Mouse (Mus musculus): Measurements from ENCODE around the gene Fsip1. TPM values are rescaled to one million over a fixed set of nuclear protein-coding genes. Genes with fewer than 3 reads are reported as not detected.

Fsip1 gene
- polyA plus RNA-seq, 1 experiment from 2014 or later, result 4.1 TPM

DNA sequence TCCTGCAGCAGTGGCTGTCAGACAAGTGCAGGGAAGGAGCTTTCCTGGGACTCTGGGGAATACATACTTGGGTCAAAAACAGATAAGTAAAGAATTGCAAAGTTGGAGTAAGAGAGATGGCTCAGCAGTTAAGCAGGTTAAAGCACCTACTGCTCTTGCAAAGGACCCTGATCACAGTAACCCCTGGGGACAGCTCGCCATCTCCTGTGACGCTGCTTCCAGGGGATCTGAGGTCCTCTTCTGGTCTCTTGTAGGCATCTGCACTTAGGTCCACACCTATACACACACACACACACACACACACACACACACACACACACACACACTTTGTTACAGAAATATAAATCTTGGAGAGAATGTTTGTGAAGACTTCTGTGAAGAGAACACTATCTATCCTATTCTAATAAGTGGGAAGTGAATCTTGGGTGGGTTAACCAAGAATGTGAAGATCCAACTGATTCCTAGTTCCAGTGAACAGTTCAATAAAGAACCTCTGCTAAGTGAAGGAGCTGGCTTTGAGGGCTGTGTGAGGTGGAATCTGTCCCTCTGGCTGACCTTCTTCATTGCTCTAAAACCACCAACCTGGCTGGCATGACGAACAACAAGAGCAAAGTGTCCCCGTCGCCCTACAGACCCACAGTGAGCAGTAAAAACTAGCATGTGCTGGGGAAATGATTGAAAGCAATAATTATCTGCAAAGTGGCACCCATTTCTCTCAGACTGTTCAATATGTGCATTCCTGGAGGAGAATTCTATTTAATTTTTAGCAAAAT, 129.1 kb downstream of the Fsip1 start:
- 89% methylated on average over 5 of the region's 5 CpGs for WGBS
- Histone ChIP-seq H3K4me2 (ENCODE audit: low read length) (no peak overlapping the region), H3K27ac (ENCODE audit: low read depth, low read length) (no peak overlapping the region), H3K9ac (ENCODE audit: low read depth, low read length) (no peak overlapping the region), H3K36me3 (ENCODE audit: control insufficient read depth, insufficient read depth, low read length) (no peaks in the 10 kb centered on the region), H3K27me3 (replicated peaks; ENCODE audit: control insufficient read depth, insufficient read depth, low read length) (no peaks in the 10 kb centered on the region), H3K4me3 (ENCODE audit: low read length) (no peak overlapping the region), H3K4me1 (ENCODE audit: control insufficient read depth, insufficient read depth, low read depth, low read length) (no peaks in the 10 kb centered on the region), H3K9me3 (ENCODE audit: control insufficient read depth, low read length) (no peaks in the 10 kb centered on the region)
- no peak for ATAC-seq

DNA sequence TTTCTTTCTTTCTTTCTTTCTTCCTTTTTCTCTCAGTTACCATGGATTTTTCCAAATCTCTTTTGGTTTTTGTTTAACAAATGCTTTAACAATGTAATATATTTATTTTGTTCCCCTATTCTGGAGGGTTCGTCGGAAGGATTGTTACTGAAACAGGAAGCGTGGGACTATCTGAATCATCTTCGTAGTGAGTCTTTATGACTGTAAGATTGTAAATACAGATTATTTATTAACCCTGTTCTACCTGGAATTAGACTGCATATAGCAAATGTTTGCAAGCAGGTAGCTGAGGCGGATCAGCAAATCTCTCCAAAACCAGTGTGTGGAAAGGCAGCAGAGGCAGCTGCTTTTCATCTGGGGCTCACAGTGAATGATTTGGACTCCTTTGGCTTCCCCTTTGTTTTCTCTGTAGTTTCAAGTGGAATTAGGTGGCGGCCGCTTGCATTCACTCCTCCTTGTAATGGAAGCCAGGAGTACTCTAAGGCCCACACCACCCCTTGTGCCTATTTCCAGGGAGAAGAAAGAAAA, 130.8 kb downstream of the Fsip1 start:
- no peak overlapping the region for H3K4me3 ChIP-seq (ENCODE audit: low read length)
- no peaks in the 10 kb centered on the region for H3K27me3 ChIP-seq (replicated peaks; ENCODE audit: control insufficient read depth, insufficient read depth, low read length)
- H3K27ac ChIP-seq (ENCODE audit: low read depth, low read length), result no peak overlapping the region
- no peak overlapping the region for H3K9ac ChIP-seq (ENCODE audit: low read depth, low read length)
- H3K4me2 ChIP-seq (ENCODE audit: low read length), result no peak overlapping the region
- H3K4me1 ChIP-seq (ENCODE audit: control insufficient read depth, insufficient read depth, low read depth, low read length), result no peaks in the 10 kb centered on the region
- no peaks in the 10 kb centered on the region for H3K9me3 ChIP-seq (ENCODE audit: control insufficient read depth, low read length)
- no peaks in the 10 kb centered on the region for H3K36me3 ChIP-seq (ENCODE audit: control insufficient read depth, insufficient read depth, low read length)
- no peak for ATAC-seq
- 69% methylated on average over 7 of the region's 7 CpGs for WGBS

DNA sequence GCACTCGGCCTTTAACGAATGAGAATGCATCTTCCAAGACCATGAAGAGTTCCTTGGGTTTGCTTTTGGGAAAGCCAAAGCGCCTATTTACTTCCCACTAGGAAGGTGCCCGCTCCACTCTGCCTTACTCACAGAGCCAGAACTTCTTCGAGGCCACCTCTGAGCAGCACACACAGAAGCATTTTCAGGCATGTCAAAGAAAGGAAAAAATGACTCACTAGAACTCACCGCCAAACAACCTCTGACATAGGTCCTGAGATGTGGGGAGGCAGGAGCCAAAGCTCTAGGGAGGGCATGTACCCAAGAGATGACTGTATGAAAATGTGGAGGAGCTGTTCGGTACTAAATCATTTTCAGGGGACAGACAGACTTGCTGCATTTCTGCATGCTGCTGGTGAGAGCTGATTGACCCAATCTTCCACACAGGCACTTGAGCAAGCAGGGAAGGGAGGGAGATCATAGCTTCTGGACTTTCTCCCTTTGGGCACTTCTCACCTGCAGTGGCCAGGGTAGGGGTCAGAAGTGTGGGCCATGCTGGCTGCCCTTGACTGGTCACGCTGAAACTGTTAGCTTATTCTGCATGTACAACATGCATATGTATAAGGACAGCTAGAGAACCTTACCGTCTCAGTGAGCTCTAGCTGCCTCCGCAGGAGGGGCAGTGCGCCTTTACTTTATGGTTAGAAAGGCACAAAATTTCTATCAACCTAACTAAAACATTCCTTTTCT, 131.4 kb downstream of the Fsip1 start:
- Histone ChIP-seq H3K9ac (ENCODE audit: low read depth, low read length) (no peak overlapping the region), H3K27me3 (replicated peaks; ENCODE audit: control insufficient read depth, insufficient read depth, low read length) (no peaks in the 10 kb centered on the region), H3K4me2 (ENCODE audit: low read length) (no peak overlapping the region), H3K36me3 (ENCODE audit: control insufficient read depth, insufficient read depth, low read length) (no peaks in the 10 kb centered on the region), H3K9me3 (ENCODE audit: control insufficient read depth, low read length) (no peaks in the 10 kb centered on the region), H3K27ac (ENCODE audit: low read depth, low read length) (no peak overlapping the region), H3K4me1 (ENCODE audit: control insufficient read depth, insufficient read depth, low read depth, low read length) (no peaks in the 10 kb centered on the region), H3K4me3 (ENCODE audit: low read length) (no peak overlapping the region)
- no peak for ATAC-seq
- WGBS, result 69% methylated on average over 11 of the region's 11 CpGs

DNA sequence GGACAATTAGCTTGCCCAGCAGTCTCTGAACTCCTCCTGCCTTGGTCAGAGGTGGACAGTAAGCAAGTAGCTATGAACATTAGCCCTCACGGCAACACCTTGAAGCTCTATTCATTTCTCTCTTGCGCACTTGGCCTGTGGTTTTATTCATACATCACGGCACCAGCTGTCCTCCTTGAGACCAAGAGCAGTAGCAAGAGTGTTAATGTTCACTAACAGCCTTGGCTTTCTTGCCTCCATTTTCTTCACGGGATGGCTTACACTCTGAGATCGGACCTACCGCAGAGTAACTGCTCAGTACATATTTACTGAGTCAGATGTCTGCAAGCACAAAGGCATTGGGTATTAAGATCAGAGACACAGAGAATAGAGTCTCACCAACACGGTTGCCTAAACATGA, 132.3 kb downstream of the Fsip1 start:
- WGBS, result 88% methylated on average over 7 of the region's 7 CpGs
- Histone ChIP-seq H3K4me3 (ENCODE audit: low read length) (no peak overlapping the region), H3K4me1 (ENCODE audit: control insufficient read depth, insufficient read depth, low read depth, low read length) (no peaks in the 10 kb centered on the region), H3K9ac (ENCODE audit: low read depth, low read length) (no peak overlapping the region), H3K9me3 (ENCODE audit: control insufficient read depth, low read length) (no peaks in the 10 kb centered on the region), H3K4me2 (ENCODE audit: low read length) (no peak overlapping the region), H3K27ac (ENCODE audit: low read depth, low read length) (no peak overlapping the region), H3K36me3 (ENCODE audit: control insufficient read depth, insufficient read depth, low read length) (no peaks in the 10 kb centered on the region), H3K27me3 (replicated peaks; ENCODE audit: control insufficient read depth, insufficient read depth, low read length) (no peaks in the 10 kb centered on the region)
- no peak for ATAC-seq

DNA sequence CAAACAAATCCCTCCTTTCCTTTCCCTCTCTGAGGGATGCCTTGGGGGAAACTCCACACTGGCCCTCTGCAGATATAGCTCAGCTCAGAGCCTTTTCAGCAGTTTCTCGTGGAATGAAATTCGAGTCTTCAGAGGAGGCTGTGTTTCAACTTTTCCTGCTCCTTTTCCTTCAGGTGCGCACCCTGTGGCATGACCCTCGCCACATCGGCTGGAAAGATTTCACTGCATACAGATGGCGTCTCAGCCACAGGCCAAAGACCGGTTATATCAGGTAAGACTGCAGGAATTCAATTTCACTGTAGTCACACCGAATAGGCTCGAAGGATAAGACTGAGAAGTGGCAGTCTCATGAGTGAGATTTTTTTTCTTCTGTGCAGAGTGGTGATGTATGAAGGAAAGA, 133.0 kb downstream of the Fsip1 start:
- Histone ChIP-seq H3K27ac (ENCODE audit: low read depth, low read length) (no peak overlapping the region), H3K36me3 (ENCODE audit: control insufficient read depth, insufficient read depth, low read length) (no peaks in the 10 kb centered on the region), H3K4me3 (ENCODE audit: low read length) (no peak overlapping the region), H3K9me3 (ENCODE audit: control insufficient read depth, low read length) (no peaks in the 10 kb centered on the region), H3K27me3 (replicated peaks; ENCODE audit: control insufficient read depth, insufficient read depth, low read length) (no peaks in the 10 kb centered on the region), H3K4me1 (ENCODE audit: control insufficient read depth, insufficient read depth, low read depth, low read length) (no peaks in the 10 kb centered on the region), H3K4me2 (ENCODE audit: low read length) (no peak overlapping the region), H3K9ac (ENCODE audit: low read depth, low read length) (no peak overlapping the region)
- no peak for ATAC-seq
- WGBS, result 89% methylated on average over 9 of the region's 9 CpGs

DNA sequence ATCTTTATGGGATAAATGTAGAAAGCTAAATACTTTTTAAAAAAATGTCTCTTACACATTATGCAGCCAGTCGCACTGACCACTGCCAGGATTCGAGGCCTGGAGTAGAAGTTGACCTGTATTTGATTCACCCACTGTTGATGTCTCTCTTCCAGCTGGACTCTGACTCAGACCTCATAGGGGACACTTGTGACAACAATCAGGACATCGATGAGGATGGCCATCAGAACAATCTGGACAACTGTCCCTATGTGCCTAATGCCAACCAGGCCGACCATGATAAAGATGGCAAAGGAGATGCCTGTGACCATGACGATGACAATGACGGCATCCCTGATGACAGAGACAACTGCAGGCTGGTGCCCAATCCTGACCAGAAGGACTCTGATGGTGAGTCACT, 134.5 kb downstream of the Fsip1 start:
- WGBS, result 94% methylated on average over 6 of the region's 6 CpGs
- Histone ChIP-seq H3K4me3 (ENCODE audit: low read length) (no peak overlapping the region), H3K9ac (ENCODE audit: low read depth, low read length) (no peak overlapping the region), H3K4me1 (ENCODE audit: control insufficient read depth, insufficient read depth, low read depth, low read length) (no peaks in the 10 kb centered on the region), H3K27ac (ENCODE audit: low read depth, low read length) (no peak overlapping the region), H3K9me3 (ENCODE audit: control insufficient read depth, low read length) (no peaks in the 10 kb centered on the region), H3K27me3 (replicated peaks; ENCODE audit: control insufficient read depth, insufficient read depth, low read length) (no peaks in the 10 kb centered on the region), H3K36me3 (ENCODE audit: control insufficient read depth, insufficient read depth, low read length) (no peaks in the 10 kb centered on the region), H3K4me2 (ENCODE audit: low read length) (no peak overlapping the region)
- no peak for ATAC-seq

DNA sequence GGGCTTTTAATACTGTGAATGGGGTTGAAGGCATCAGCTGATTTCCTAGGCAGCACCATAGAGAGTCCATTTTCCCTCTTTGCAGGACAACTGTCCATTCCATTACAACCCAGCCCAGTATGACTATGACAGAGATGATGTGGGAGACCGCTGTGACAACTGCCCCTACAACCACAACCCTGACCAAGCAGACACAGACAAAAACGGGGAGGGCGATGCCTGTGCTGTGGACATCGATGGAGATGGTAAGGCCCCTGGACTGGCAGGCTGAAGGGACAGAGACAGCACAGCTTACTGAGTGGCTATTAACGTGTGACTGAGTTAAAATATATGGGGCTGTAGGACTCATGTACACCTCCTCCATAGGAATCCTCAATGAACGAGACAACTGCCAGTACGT, 136.0 kb downstream of the Fsip1 start:
- Histone ChIP-seq H3K36me3 (ENCODE audit: control insufficient read depth, insufficient read depth, low read length) (no peaks in the 10 kb centered on the region), H3K27ac (ENCODE audit: low read depth, low read length) (no peak overlapping the region), H3K4me1 (ENCODE audit: control insufficient read depth, insufficient read depth, low read depth, low read length) (peaks cover 2% of the 10 kb centered on the region), H3K4me3 (ENCODE audit: low read length) (no peak overlapping the region), H3K4me2 (ENCODE audit: low read length) (no peak overlapping the region), H3K9me3 (ENCODE audit: control insufficient read depth, low read length) (no peaks in the 10 kb centered on the region), H3K27me3 (replicated peaks; ENCODE audit: control insufficient read depth, insufficient read depth, low read length) (no peaks in the 10 kb centered on the region), H3K9ac (ENCODE audit: low read depth, low read length) (no peak overlapping the region)
- 92% methylated on average over 7 of the region's 7 CpGs for WGBS
- no peak for ATAC-seq

DNA sequence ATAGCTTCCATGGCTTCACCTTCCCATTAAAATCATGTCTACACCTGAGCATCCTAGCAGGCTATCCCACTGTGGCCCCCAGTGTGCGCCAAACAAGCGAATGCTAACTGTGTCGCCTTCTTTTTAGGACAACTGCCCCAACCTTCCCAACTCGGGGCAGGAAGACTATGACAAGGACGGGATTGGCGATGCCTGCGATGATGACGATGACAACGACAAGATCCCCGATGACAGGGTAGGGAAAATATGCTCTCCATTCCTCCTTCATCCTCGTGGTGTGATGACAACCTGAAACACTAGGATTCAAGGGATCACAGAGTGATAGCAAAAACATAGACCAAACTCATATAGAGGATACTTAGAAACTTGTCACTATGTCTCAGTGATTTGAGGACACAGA, 136.7 kb downstream of the Fsip1 start:
- Histone ChIP-seq H3K9me3 (ENCODE audit: control insufficient read depth, low read length) (no peaks in the 10 kb centered on the region), H3K27me3 (replicated peaks; ENCODE audit: control insufficient read depth, insufficient read depth, low read length) (no peaks in the 10 kb centered on the region), H3K4me1 (ENCODE audit: control insufficient read depth, insufficient read depth, low read depth, low read length) (peaks cover 8% of the 10 kb centered on the region), H3K4me2 (ENCODE audit: low read length) (no peak overlapping the region), H3K27ac (ENCODE audit: low read depth, low read length) (no peak overlapping the region), H3K36me3 (ENCODE audit: control insufficient read depth, insufficient read depth, low read length) (no peaks in the 10 kb centered on the region), H3K9ac (ENCODE audit: low read depth, low read length) (no peak overlapping the region), H3K4me3 (ENCODE audit: low read length) (no peak overlapping the region)
- 96% methylated on average over 11 of the region's 11 CpGs for WGBS
- ATAC-seq, result no peak

DNA sequence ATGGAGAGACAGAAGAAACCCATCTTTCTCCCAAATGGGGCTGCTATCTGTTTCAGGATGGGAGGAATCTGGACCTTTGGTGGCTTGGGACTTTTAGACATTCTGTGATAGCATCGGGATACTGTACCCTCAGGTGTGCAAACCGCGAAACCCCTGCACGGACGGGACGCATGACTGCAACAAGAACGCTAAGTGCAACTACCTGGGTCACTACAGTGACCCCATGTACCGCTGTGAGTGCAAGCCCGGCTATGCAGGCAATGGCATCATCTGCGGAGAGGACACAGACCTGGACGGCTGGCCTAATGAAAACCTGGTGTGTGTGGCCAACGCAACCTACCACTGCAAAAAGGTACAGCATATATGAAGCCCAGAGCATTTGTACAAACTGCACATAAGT, 137.1 kb downstream of the Fsip1 start:
- no peak for ATAC-seq
- H3K27me3 ChIP-seq (replicated peaks; ENCODE audit: control insufficient read depth, insufficient read depth, low read length), result no peaks in the 10 kb centered on the region
- no peaks in the 10 kb centered on the region for H3K9me3 ChIP-seq (ENCODE audit: control insufficient read depth, low read length)
- no peak overlapping the region for H3K4me3 ChIP-seq (ENCODE audit: low read length)
- H3K4me1 ChIP-seq (ENCODE audit: control insufficient read depth, insufficient read depth, low read depth, low read length), result peaks cover 9% of the 10 kb centered on the region
- no peak overlapping the region for H3K27ac ChIP-seq (ENCODE audit: low read depth, low read length)
- H3K36me3 ChIP-seq (ENCODE audit: control insufficient read depth, insufficient read depth, low read length), result no peaks in the 10 kb centered on the region
- no peak overlapping the region for H3K4me2 ChIP-seq (ENCODE audit: low read length)
- no peak overlapping the region for H3K9ac ChIP-seq (ENCODE audit: low read depth, low read length)
- WGBS, result 97% methylated on average over 12 of the region's 12 CpGs
